Mouse (Mus musculus) heart, postnatal 0 days (tissue): ENCODE results near the gene Psmd8. TPM values are rescaled to one million over a fixed set of nuclear protein-coding genes. Genes with fewer than 3 reads are reported as not detected.

Experiments
- ATAC-seq: fragments of 200-750 bp; cut with Nextera tagmentation; 2 replicates; pipeline ENCODE4 v1.8.0; 2017; ENCODE audit warnings: low read depth, moderate number of reproducible peaks, moderate library complexity; ENCODE audit not compliant: insufficient read depth
- DNase-seq: peaks from one replicate; pipeline ENCODE4 v3.0.0-alpha.2; 2016; ENCODE audit warnings: low spot score
- H3K27ac ChIP-seq: fragments of 300-500 bp; sonication (generic); 2 replicates; pipeline ENCODE4 v1.5.1; 2014; ENCODE audit warnings: low read depth, mild to moderate bottlenecking
- H3K27me3 ChIP-seq: fragments of 300-500 bp; sonication (generic); 2 replicates; pipeline ENCODE4 v1.6.1; 2014; ENCODE audit warnings: low read length, mixed read lengths; ENCODE audit not compliant: control insufficient read depth, insufficient read depth
- H3K36me3 ChIP-seq: fragments of 300-500 bp; sonication (generic); replicated peaks from 2 replicates; pipeline ENCODE4 v1.6.1; 2014; ENCODE audit warnings: low read length, mixed read lengths; ENCODE audit not compliant: control insufficient read depth, insufficient read depth
- H3K4me1 ChIP-seq: fragments of 300-500 bp; sonication (generic); 2 replicates; pipeline ENCODE4 v1.6.1; 2014; ENCODE audit warnings: antibody characterized with exemption; ENCODE audit not compliant: control insufficient read depth, insufficient read depth
- H3K4me2 ChIP-seq: fragments of 300-500 bp; sonication (generic); 2 replicates; pipeline ENCODE4 v1.6.1; 2014; ENCODE audit warnings: low read depth, mild to moderate bottlenecking, low read length, moderate library complexity
- H3K4me3 ChIP-seq: fragments of 300-500 bp; sonication (generic); 2 replicates; pipeline ENCODE4 v1.5.1; 2014; ENCODE audit warnings: low read depth, low read length
- H3K9ac ChIP-seq: fragments of 300-500 bp; sonication (generic); replicated peaks from 2 replicates; pipeline ENCODE4 v1.6.1; 2014; ENCODE audit warnings: low read depth, low read length, mixed read lengths
- H3K9me3 ChIP-seq: fragments of 300-500 bp; sonication (generic); replicated peaks from 2 replicates; pipeline ENCODE4 v1.6.1; 2016; ENCODE audit warnings: low read length; ENCODE audit not compliant: control insufficient read depth
- CTCF ChIP-seq: IDR thresholded peaks from 2 replicates; pipeline ENCODE4 v1.5.1; 2016; ENCODE audit warnings: antibody characterized with exemption, control low read depth, low read depth
- EP300 ChIP-seq: IDR thresholded peaks from 2 replicates; pipeline ENCODE4 v1.6.1; 2016; ENCODE audit warnings: antibody characterized with exemption, low read depth
- WGBS: fragments of 180-500 bp; shearing (Covaris S2); extraction: QIAGEN DNeasy Blood & Tissue Kit; methylation state at CpG from one replicate; pipeline ENCODE4 v1.1.7; 2014; 5-methylcytosine and 5-hydroxymethylcytosine counted together
- polyA plus RNA-seq: library from polyadenylated mRNA; unstranded; fragments of >200 nt; fragmentation: Nextera tagmentation; extraction: Ambion mirVana; gene quantifications from 2 replicates; pipeline ENCODE4 v1.2.1, GENCODE M21; 2015
- total RNA-seq: library from RNA; depleted of rRNA; stranded (reverse); fragments of >200 nt; gene quantifications from 2 replicates; pipeline ENCODE4 v1.2.3, GENCODE M21; 2014; ENCODE audit warnings: low replicate concordance

Psmd8 gene
- total and polyA plus RNA-seq, 2 experiments from 2014 or later = 255 to 296 TPM

DNA sequence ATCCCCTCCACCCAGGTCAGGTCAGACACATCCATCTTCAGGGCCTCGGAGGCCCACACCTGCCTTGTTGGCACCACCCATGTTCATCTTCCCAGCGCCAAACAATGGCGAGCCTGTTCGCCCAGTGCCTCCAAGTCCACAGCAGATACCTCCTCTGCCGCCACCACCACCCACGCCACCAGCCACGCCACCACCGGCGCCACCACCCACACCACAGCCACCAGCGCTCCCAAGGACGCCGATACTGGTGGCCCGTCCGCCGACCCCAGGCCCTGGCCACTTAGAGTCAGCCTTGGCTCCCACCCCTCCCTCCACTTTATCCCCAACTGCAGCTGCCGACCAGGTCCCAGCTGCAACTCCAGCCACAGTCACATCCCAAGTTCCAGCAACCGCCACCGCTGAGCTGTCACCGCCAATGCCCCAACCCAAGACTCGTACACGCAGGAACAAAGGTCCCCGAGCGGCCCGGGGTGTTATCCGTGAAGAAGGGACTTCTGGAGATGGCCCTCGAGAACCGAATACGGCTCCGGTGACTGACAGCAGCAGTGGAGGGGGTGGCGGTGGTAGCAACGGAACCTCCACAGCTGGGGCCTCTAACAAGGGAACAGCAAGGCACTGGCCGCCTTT is 8.0 kb downstream of the Psmd8 start:
- no peak overlapping the region for H3K27ac ChIP-seq
- DNase-seq = no peak
- WGBS = 49% methylated on average over 31 of the region's 32 CpGs
- TF ChIP-seq EP300 (no peak), CTCF (no peak)
- H3K27me3 ChIP-seq = peaks cover 46% of the 10 kb centered on the region
- H3K4me1 ChIP-seq = peaks cover 16% of the 10 kb centered on the region
- no peak overlapping the region for H3K4me2 ChIP-seq
- no peak overlapping the region for H3K9ac ChIP-seq
- H3K9me3 ChIP-seq = no peaks in the 10 kb centered on the region
- no peak for ATAC-seq
- no peak overlapping the region for H3K4me3 ChIP-seq
- H3K36me3 ChIP-seq = peaks cover 41% of the 10 kb centered on the region

DNA sequence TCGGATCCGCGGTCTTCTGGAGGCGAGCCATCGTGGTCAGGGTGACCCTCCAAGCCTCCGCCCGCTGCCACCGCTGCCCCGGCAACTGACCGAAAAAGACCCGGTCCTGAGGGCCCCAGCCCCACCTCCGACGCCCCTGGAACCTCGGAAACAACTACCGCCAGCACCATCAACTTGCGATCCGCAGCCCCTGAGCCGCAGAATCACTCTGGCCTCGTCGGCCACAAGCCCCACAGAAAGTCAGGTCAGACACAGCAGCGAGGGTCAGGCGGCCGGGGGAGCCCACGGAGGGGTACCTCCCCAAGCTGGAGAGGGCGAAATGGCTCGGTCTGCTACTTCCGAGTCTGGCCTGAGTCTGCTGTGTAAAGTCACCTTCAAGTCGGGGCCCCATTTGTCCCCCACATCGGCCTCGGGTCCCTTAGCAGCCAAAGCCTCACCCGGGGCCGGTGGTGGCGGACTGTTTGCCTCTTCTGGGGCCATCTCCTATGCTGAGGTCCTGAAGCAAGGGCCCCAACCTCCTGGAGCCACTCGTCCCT is 8.9 kb downstream of the Psmd8 start:
- Histone ChIP-seq H3K27me3 (peaks cover 50% of the 10 kb centered on the region), H3K9ac (peak overlapping the region; percentile 15; the same call in 1 of the 2 replicates), H3K27ac (no peak overlapping the region), H3K4me1 (peaks cover 16% of the 10 kb centered on the region), H3K9me3 (no peaks in the 10 kb centered on the region), H3K36me3 (peaks cover 34% of the 10 kb centered on the region), H3K4me3 (peak overlapping the region; percentile 59), H3K4me2 (peak overlapping the region; percentile 66)
- ATAC-seq (no peak), DNase-seq (no peak)
- 9% methylated on average over 34 of the region's 34 CpGs for WGBS
- TF ChIP-seq CTCF (no peak), EP300 (no peak)

DNA sequence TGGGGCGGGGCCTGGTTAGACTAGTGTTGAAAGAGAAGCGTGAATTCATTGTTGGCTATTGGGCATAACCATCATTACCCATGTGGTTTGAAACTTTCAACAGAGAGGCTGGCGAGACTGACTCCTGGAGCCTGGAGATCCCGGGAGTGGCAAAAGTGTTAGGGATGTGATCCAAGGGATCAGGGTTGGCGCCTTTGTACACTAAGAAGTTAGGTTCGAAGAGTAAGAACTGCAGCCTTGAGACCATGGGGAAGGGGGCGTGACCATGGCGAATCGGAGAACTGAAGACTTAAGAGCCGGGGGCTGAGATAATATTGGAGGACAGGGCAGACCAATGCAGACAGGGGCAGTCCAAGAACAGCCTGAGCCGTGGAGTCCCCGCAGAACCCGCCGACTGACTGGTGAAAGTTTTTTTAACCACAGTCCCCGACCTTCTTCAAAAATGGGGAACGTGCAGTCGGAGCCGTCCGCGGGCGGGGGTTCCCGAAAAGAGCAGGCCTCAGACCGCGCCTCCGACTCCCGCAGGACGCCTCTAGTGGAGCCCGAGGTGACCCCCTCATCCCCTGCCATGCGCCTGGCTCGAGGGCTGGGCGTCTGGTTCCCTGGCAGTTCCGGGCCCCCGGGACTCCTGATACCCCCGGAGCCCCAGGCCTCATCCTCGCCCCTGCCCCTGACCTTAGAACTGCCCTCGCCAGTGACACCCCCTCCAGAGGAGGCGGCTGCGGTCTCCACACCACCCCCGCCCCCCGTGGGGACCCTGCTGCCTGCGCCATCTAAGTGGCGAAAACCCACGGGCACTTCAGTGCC is 9.5 kb downstream of the Psmd8 start:
- ATAC-seq (no peak), DNase-seq (peak; percentile 25)
- Histone ChIP-seq H3K4me2 (peak overlapping the region; percentile 66), H3K9ac (0 out of 2 replicates have a peak overlapping the region, but pooled peaks have one; percentile 15), H3K4me1 (peaks cover 16% of the 10 kb centered on the region), H3K27me3 (peaks cover 50% of the 10 kb centered on the region), H3K36me3 (peaks cover 28% of the 10 kb centered on the region), H3K9me3 (no peaks in the 10 kb centered on the region), H3K4me3 (peak overlapping the region; percentile 59), H3K27ac (no peak overlapping the region)
- 4% methylated on average over 42 of the region's 43 CpGs for WGBS
- TF ChIP-seq EP300 = no peak
- no peak for TF ChIP-seq CTCF

DNA sequence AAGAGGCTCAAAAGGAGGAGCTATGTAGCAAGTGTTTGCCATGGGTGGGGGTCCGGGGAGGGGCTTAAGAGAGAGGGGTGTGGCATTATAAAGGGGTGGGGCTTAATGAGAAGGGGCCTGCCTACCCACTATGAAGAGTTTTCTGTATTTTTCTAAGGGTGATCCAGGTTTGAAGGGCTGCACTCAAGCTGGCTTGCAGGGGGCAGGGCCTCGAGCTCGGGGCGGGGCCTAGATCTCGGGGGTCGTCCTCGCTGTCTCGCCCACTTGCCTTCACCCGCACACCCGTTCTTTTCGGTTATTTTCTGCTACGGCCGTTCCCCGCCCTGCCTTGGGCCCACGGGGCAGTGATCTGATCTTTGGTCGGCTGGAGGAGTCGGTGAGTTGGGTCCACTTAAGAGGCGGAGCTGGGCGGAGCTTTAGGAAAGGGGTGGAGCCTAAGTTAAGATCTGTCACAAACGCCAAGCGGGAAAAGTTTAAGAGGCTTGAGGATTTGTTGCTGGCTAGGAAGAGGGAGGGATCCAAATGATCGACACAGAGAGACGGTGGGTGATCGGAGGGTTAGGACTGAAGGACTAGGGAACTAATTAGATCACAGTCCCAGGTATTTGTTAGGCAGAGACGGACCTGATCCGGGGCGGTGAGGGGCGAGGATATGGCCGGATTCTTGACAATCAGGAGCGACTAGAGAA is 10.3 kb downstream of the Psmd8 start, which contains the start of the genes Ggn and Spred3:
Ggn (plus strand) TSS at position 145 of the 689 bp plus-strand sequence.
Spred3 (minus strand) TSS at position 346 of the 689 bp plus-strand sequence.
- H3K36me3 ChIP-seq = peaks cover 20% of the 10 kb centered on the region
- ATAC-seq (peak; percentile 40), DNase-seq (peak; percentile 59)
- peaks cover 50% of the 10 kb centered on the region for H3K27me3 ChIP-seq
- TF ChIP-seq CTCF (no peak), EP300 (no peak)
- H3K9ac ChIP-seq = peak within 1 kb of the TSS; percentile 24
- H3K4me1 ChIP-seq = peaks cover 16% of the 10 kb centered on the region
- WGBS = 1% methylated on average over 30 of the region's 30 CpGs
- H3K27ac ChIP-seq = peak within 1 kb of the TSS; percentile 46
- peak within 1 kb of the TSS; percentile 59 for H3K4me3 ChIP-seq
- H3K4me2 ChIP-seq = peak within 1 kb of the TSS; percentile 66
- no peaks in the 10 kb centered on the region for H3K9me3 ChIP-seq
